ENCODE assay signal across 10 mouse cellular contexts in genomic region chr3:34333555-34333954, GRCm38 (mm10).
"Had no signal": no experiment of that assay in that cellular context is flagged by ENCODE, and none has a peak within 500 bp of the region (broad histone marks: within the 10 kb centered on the region; RNA-seq: fewer than 3 reads in every experiment).

No protein-coding gene starts in this region.

- DNase-seq: kidney, postnatal 25 days; layer of hippocampus, adult 9-11 months; liver, embryonic 13.5 days; lung, adult 2 months; lung, postnatal 14 days; lung, postnatal 4 days; midbrain, embryonic 14.5 days; retina, postnatal 1 day; thymus, adult 18-20 months; thymus, postnatal 36 days had no signal
